Mouse (Mus musculus): ENCODE measurements around the gene Dis3l. TPM values are rescaled to one million over a fixed set of nuclear protein-coding genes. Genes with fewer than 3 reads are reported as not detected.
A peak's percentile ranks its signal among the peaks of the same experiment; 100 is the strongest.

Gene Dis3l
- 21.6 and 22.5 TPM in 2 replicates for polyA plus RNA-seq (2015; fragmentation: Nextera tagmentation; extraction: Ambion mirVana)

GRCm38 (mm10) chr9:64341254-64341566 is at the start of gene Dis3l:
Gene Dis3l (minus strand): TSS chr9:64341288.
- 16% methylated on average over 16 of the region's 16 CpGs for WGBS
- peak within 1 kb of the TSS; percentile 52 for H3K4me3 ChIP-seq (replicated peaks)

GRCm38 (mm10) chr9:64389576-64390292 is 48.6 kb upstream of the Dis3l start:
- ATAC-seq, result no peak
- H3K9me3 ChIP-seq, result no peaks in the 10 kb centered on the region
- WGBS, result 70% methylated on average over 7 of the region's 7 CpGs
- peaks cover 60% of the 10 kb centered on the region for H3K27me3 ChIP-seq
- H3K27ac ChIP-seq, result no peak overlapping the region
- no peaks in the 10 kb centered on the region for H3K36me3 ChIP-seq
- no peak overlapping the region for H3K4me3 ChIP-seq (replicated peaks)
- H3K9ac ChIP-seq (replicated peaks), result no peak overlapping the region
- H3K4me1 ChIP-seq (replicated peaks), result peaks cover 35% of the 10 kb centered on the region
- no peak overlapping the region for H3K4me2 ChIP-seq (replicated peaks)

More at GRCm38 (mm10) chr9:64341254-64341566, at the start of gene Dis3l:
- H3K9ac ChIP-seq (replicated peaks), result peak within 1 kb of the TSS; percentile 92
- H3K27ac ChIP-seq, result peak within 1 kb of the TSS; percentile 99
- no peak for ATAC-seq
- H3K4me2 ChIP-seq (replicated peaks), result peak within 1 kb of the TSS; percentile 62
- H3K9me3 ChIP-seq, result no peaks in the 10 kb centered on the region
- H3K27me3 ChIP-seq, result no peaks in the 10 kb centered on the region
- peaks cover 18% of the 10 kb centered on the region for H3K4me1 ChIP-seq (replicated peaks)
- H3K36me3 ChIP-seq, result peaks cover 8% of the 10 kb centered on the region; the same call in 1 of the 2 replicates

- peak overlapping the region; percentile 99 for H3K4me2 ChIP-seq (replicated peaks)
- H3K4me3 ChIP-seq (replicated peaks), result peak overlapping the region; percentile 67
- H3K4me1 ChIP-seq (replicated peaks), result peaks cover 32% of the 10 kb centered on the region
- WGBS, result under 1% methylated on average over 45 of the region's 45 CpGs
- H3K27ac ChIP-seq, result no peak overlapping the region
- no peaks in the 10 kb centered on the region for H3K9me3 ChIP-seq
- H3K36me3 ChIP-seq, result no peaks in the 10 kb centered on the region
- H3K9ac ChIP-seq (replicated peaks), result peak overlapping the region; percentile 77
- peaks cover 73% of the 10 kb centered on the region for H3K27me3 ChIP-seq
- no peak for ATAC-seq
Measured at GRCm38 (mm10) chr9:64386466-64387211, 45.6 kb upstream of the Dis3l start.

DNA sequence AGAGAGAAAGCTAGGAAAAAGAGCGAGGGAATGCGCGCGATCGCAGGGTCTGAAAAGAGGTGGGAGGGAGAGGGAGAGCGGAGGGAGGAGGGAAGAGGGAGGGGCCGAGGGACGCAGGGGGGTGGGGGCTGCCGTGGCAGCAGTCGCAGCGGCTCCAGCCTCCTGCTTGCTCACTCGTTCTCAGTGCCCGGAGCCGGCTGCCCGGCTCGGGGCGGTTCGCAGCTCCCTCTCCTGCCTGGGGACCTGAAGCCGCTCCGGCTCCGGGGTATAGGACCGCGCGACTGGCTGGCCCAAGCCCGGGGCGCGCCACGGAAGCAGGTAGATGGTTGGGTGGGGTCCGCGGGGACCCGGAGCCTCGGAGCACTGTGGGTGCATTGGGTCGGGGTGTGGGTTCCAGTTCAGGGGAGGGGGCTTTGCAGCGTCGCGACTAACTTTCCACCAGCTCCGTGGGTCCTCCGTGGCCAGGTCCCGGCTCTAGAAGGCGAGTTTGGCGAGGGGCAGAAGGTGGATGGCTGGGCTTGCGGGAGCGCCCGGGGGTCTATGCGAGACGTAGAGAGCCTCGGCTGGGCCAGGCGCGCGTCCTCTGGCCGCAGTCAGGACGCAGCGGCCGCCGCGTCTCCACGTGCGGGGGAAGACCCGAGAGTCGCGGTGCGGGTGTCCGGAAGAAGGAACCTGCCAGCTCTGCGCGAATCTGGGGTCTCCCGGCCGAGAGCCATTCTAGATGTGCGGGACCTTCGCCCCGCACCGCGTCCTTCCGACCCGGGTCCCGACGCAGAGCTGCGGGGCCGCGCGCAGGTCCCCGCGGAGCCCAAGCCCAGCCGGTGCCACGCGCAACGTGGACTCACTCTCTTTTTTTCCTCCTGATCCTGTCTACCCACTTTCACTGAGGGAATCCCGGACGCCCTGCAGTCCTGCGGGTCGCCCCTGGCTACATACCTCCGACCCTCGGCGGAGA is 44.7 kb upstream of the Dis3l start, which contains the start of gene Megf11:
Gene Megf11 (plus strand): TSS at position 116 of the 955 bp plus-strand sequence.
- Histone ChIP-seq H3K27ac (no peak within 1 kb of the TSS), H3K27me3 (peaks cover 65% of the 10 kb centered on the region), H3K4me1 (replicated peaks) (peaks cover 32% of the 10 kb centered on the region), H3K36me3 (no peaks in the 10 kb centered on the region), H3K4me2 (replicated peaks) (peak within 1 kb of the TSS; percentile 99), H3K9me3 (0 out of 2 replicates have a peak, but pooled peaks cover 3% of the 10 kb centered on the region), H3K9ac (replicated peaks) (peak within 1 kb of the TSS; percentile 77), H3K4me3 (replicated peaks) (peak within 1 kb of the TSS; percentile 67)
- WGBS, result under 1% methylated on average over 83 of the region's 93 CpGs
- peak; percentile 87 for ATAC-seq

- no peak overlapping the region for H3K4me3 ChIP-seq (replicated peaks)
- 60% methylated on average over 10 of the region's 10 CpGs for WGBS
- no peak overlapping the region for H3K27ac ChIP-seq
- ATAC-seq, result no peak
- H3K36me3 ChIP-seq, result no peaks in the 10 kb centered on the region
- 0 out of 2 replicates have a peak, but pooled peaks cover 4% of the 10 kb centered on the region for H3K9me3 ChIP-seq
- H3K4me1 ChIP-seq (replicated peaks), result peaks cover 26% of the 10 kb centered on the region
- no peak overlapping the region for H3K4me2 ChIP-seq (replicated peaks)
- no peak overlapping the region for H3K9ac ChIP-seq (replicated peaks)
- peaks cover 51% of the 10 kb centered on the region for H3K27me3 ChIP-seq
Measured at GRCm38 (mm10) chr9:64383021-64383788, 42.1 kb upstream of the Dis3l start.

DNA sequence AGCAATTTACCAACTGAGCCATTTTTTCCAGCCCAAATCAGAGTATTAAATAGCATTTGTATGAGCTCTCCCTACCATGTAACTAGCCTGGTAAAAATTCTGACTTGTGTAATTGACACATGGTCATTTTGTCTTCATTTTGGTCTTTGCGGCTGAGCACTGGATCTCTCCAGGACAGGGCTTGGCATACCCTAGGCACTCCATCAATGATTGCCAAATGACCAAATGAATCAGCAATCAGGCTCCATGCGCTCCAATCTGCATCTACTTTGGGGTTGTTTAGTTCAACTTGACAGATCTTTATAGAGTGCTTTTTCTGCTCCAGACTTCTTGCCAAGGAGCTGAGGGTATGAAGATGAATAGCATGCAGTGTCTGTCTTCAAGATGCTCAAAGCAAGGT is 35.3 kb upstream of the Dis3l start:
- no peaks in the 10 kb centered on the region for H3K36me3 ChIP-seq
- H3K4me1 ChIP-seq (replicated peaks), result peaks cover 3% of the 10 kb centered on the region; the same call in 1 of the 2 replicates
- no peak overlapping the region for H3K9ac ChIP-seq (replicated peaks)
- no peak for ATAC-seq
- H3K27me3 ChIP-seq, result peaks cover 6% of the 10 kb centered on the region; the same call in 1 of the 2 replicates
- H3K4me3 ChIP-seq (replicated peaks), result no peak overlapping the region
- no peak overlapping the region for H3K4me2 ChIP-seq (replicated peaks)
- H3K9me3 ChIP-seq, result 0 out of 2 replicates have a peak, but pooled peaks cover 4% of the 10 kb centered on the region
- WGBS, result 89% methylated on average over 2 of the region's 2 CpGs
- H3K27ac ChIP-seq, result no peak overlapping the region

DNA sequence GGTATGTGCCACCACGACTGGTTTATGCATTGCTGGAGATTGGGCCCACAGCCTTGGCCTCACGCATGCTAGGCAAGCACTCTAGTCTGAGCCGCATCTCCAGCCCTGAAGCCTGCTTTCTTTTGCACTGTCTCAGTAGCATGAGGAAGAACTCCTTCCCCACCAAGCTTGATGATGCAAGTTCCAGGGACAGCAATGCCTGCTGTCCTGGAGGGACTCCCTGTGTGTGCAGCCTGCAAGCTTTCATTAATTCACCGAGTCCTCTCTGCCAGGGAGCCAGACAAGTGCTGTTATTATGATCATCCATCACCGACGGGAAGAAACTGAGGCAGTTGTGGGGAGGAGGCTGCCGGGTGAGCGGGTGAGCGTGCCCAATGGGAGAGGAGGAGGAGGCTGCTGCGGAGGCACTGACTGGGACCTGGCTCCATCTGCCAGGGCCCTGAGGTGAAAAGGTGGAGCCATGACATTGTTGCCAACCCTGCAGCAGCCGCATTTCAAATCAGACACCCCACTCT is 30.3 kb upstream of the Dis3l start:
- Histone ChIP-seq H3K4me1 (replicated peaks) (peaks cover 5% of the 10 kb centered on the region; the same call in 1 of the 2 replicates), H3K27me3 (no peaks in the 10 kb centered on the region), H3K9ac (replicated peaks) (no peak overlapping the region), H3K4me2 (replicated peaks) (no peak overlapping the region), H3K9me3 (no peaks in the 10 kb centered on the region), H3K36me3 (no peaks in the 10 kb centered on the region), H3K4me3 (replicated peaks) (no peak overlapping the region), H3K27ac (no peak overlapping the region)
- WGBS, result 40% methylated on average over 11 of the region's 11 CpGs
- no peak for ATAC-seq

DNA sequence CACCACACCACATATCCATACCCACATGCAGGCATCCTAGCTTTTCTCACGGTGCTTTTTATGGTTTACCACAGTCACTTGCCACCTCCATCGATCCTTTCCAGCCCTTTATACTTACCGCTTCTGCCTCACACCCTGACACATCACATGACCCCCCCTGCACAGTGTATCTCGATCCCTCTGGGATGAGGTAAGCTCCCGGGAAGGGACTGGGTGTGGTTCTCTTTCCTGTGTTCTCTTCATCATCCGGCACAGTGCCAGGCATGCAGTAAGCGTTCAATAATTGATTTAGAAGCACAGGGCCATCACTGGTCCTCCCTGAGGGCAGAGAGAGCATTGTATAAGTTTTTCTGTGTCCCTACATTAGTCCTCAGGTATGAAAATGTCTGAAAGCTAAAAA is 28.8 kb upstream of the Dis3l start:
- Histone ChIP-seq H3K9ac (replicated peaks) (no peak overlapping the region), H3K36me3 (no peaks in the 10 kb centered on the region), H3K27ac (no peak overlapping the region), H3K4me2 (replicated peaks) (no peak overlapping the region), H3K27me3 (no peaks in the 10 kb centered on the region), H3K9me3 (no peaks in the 10 kb centered on the region), H3K4me1 (replicated peaks) (peaks cover 5% of the 10 kb centered on the region; the same call in 1 of the 2 replicates), H3K4me3 (replicated peaks) (no peak overlapping the region)
- no peak for ATAC-seq
- WGBS, result 72% methylated on average over 7 of the region's 7 CpGs

DNA sequence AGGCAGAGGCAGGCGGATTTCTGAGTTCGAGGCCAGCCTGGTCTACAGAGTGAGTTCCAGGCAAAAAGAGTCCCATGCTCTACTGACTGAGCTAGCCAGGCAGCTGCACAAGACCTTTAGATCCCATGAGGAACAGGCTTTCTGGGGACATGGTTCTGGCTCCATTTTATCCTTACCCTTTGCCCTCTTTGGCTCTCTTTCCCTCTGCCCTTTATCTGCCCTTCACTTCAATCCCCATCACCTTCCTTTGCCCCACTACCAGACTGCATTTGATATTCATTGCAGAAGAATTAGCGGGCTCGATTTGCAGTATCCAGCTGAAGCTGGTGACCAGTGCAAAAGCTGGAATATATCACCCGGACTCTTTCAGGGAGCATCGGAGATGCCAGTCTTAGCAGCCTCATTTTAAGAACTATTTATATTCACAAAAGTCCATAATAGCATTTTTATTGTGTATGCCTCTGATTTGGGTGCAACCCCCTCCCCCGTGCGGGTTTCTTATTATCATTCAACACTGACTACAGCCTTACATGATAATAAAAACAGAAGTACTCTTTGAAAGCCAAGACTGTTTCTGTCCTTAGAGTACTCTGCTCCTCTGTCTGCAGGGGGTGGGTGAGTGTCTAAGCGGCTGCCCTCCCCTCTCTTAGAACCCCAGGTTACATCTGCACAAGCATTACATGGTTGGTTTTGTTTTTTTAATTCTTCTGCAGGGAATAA is 20.3 kb upstream of the Dis3l start:
- no peak overlapping the region for H3K4me3 ChIP-seq (replicated peaks)
- no peak overlapping the region for H3K27ac ChIP-seq
- H3K27me3 ChIP-seq, result no peaks in the 10 kb centered on the region
- H3K4me2 ChIP-seq (replicated peaks), result no peak overlapping the region
- H3K4me1 ChIP-seq (replicated peaks), result no peaks in the 10 kb centered on the region
- H3K36me3 ChIP-seq, result no peaks in the 10 kb centered on the region
- H3K9me3 ChIP-seq, result no peaks in the 10 kb centered on the region
- 93% methylated on average over 9 of the region's 9 CpGs for WGBS
- no peak for ATAC-seq
- no peak overlapping the region for H3K9ac ChIP-seq (replicated peaks)

DNA sequence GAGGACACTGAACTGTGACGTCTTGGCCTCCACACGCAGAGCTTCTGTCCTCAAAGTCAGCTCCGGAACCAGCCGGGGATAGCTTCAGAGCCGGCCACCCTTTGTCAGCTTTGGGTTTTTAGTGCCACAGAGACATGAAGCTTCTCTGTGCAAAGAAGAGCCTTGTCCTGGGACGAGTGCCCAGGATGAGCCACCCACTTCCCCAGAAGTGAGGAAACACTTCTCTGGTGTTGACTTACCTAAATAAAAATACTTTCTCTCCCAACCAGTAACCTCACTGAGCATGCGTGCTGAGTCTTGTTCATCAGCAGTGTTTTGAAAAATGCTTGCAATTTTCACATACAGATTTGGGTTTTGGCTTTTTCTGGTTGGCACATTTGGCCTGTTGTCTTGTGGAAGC is 14.5 kb upstream of the Dis3l start:
- WGBS, result 92% methylated on average over 7 of the region's 7 CpGs
- no peak for ATAC-seq
- H3K9me3 ChIP-seq, result no peaks in the 10 kb centered on the region

More for the DNA sequence above, 14.5 kb upstream of the Dis3l start:
- Histone ChIP-seq H3K4me1 (replicated peaks) (no peaks in the 10 kb centered on the region), H3K9ac (replicated peaks) (no peak overlapping the region), H3K4me2 (replicated peaks) (no peak overlapping the region), H3K27me3 (no peaks in the 10 kb centered on the region), H3K27ac (no peak overlapping the region), H3K36me3 (no peaks in the 10 kb centered on the region), H3K4me3 (replicated peaks) (no peak overlapping the region)
